Comparison of ENCODE assay signal across 16 mouse cellular contexts in genomic region chr3:152061145-152061544, GRCm38 (mm10).
"Had no signal": no experiment of that assay in that cellular context is flagged by ENCODE, and none has a peak within 500 bp of the region (broad histone marks: within the 10 kb centered on the region; RNA-seq: fewer than 3 reads in every experiment).

No protein-coding gene starts in this region.

- H3K9ac ChIP-seq: lung, embryonic 14.5 days; midbrain, embryonic 15.5 days; neural tube, embryonic 13.5 days had no signal

- H3K4me1 ChIP-seq: limb, embryonic 10.5 days; midbrain, embryonic 10.5 days; midbrain, embryonic 15.5 days; neural tube, embryonic 13.5 days had no signal

- H3K9me3 ChIP-seq: limb, embryonic 10.5 days; midbrain, embryonic 10.5 days; midbrain, embryonic 15.5 days; neural tube, embryonic 13.5 days had no signal

- DNase-seq: kidney, postnatal 10 days; kidney, postnatal 4 days; lung, embryonic 14.5 days; lung, postnatal 10 days; lung, postnatal 4 days; retina, postnatal 1 day; right cerebral cortex, postnatal 4 days; spleen, adult 18-20 months; thymus, adult 2 months; thymus, postnatal 25 days had no signal

- H3K27me3 ChIP-seq: midbrain, embryonic 15.5 days; neural tube, embryonic 13.5 days had no signal

- H3K4me2 ChIP-seq: liver, embryonic 11.5 days; lung, embryonic 14.5 days; midbrain, embryonic 15.5 days; neural tube, embryonic 13.5 days had no signal

- ATAC-seq: midbrain, embryonic 15.5 days had no signal

- H3K36me3 ChIP-seq: limb, embryonic 10.5 days; midbrain, embryonic 10.5 days; midbrain, embryonic 15.5 days; neural tube, embryonic 13.5 days had no signal

- H3K4me3 ChIP-seq: layer of hippocampus, adult 2 months; limb, embryonic 10.5 days; midbrain, embryonic 10.5 days; midbrain, embryonic 15.5 days; neural tube, embryonic 13.5 days had no signal

- H3K27ac ChIP-seq: layer of hippocampus, adult 2 months; limb, embryonic 10.5 days; midbrain, embryonic 10.5 days; midbrain, embryonic 15.5 days; neural tube, embryonic 13.5 days had no signal
